Mouse (Mus musculus): ENCODE data around the gene Fam71b.

- TF ChIP-seq CTCF (IDR thresholded peaks at IDR 0.05; ENCODE audit: low read depth, low read length): no peak
- no peak for TF ChIP-seq POLR2A (IDR thresholded peaks at IDR 0.05; ENCODE audit: insufficient read depth, low read length)
Measured at GRCm38 (mm10) chr11:46373071-46374030, 23.0 kb upstream of the Fam71b start.
